8 mouse cellular contexts compared by ENCODE assay signal in genomic region chr6:22834100-22834970, GRCm38 (mm10). TPM values are rescaled to one million over a fixed set of nuclear protein-coding genes. Genes with fewer than 3 reads are reported as not detected.
DNase-seq lines count a peak whose midpoint lies in the region; ATAC-seq and TF ChIP-seq lines count a peak whose summit lies in the region.

No protein-coding gene starts in this region.

- intact Hi-C loops in left cerebral cortex, adult 2 months (cut with DNase I), result no loop called here

- no peaks in the 10 kb centered on the region for H3K9me3 ChIP-seq in liver, embryonic 11.5 days (ENCODE audit: control insufficient read depth, low read length)

- TF ChIP-seq CTCF in left cerebral cortex, adult 2 months (IDR thresholded peaks at IDR 0.05), result no peak

- H3K4me3 ChIP-seq in left cerebral cortex, adult 2 months, result no peak overlapping the region
- H3K4me3 ChIP-seq in liver, embryonic 11.5 days (ENCODE audit: low read depth, low read length), result no peak overlapping the region

- H3K36me3 ChIP-seq in liver, embryonic 11.5 days (ENCODE audit: control insufficient read depth, insufficient read depth, low read length), result no peaks in the 10 kb centered on the region

- H3K27ac ChIP-seq in left cerebral cortex, adult 2 months, result no peak overlapping the region; the same call in 1 of the 2 replicates
- H3K27ac ChIP-seq in liver, embryonic 11.5 days (ENCODE audit: low read depth, low read length), result no peak overlapping the region

- no peaks in the 10 kb centered on the region for H3K27me3 ChIP-seq in liver, embryonic 11.5 days (replicated peaks; ENCODE audit: control insufficient read depth, insufficient read depth, low read length)

- 83% methylated on average over 19 of the region's 19 CpGs for WGBS in liver, embryonic 11.5 days

- no peak for ATAC-seq in liver, embryonic 11.5 days (replicated peaks; ENCODE audit: low FRiP score)

- DNase-seq in left cerebral cortex, adult 2 months (ENCODE audit: extremely low spot score in 1 of 2, low spot score in 2 of 2), result peak; percentile 10 to 17
- DNase-seq in left cerebral cortex, adult 18-20 months (ENCODE audit: low spot score in 2 of 2), result no peak
- peak; percentile 28 to 54 for DNase-seq in frontal cortex, postnatal 14 days (ENCODE audit: low spot score in 2 of 2)
- peak; percentile 23 for DNase-seq in mesoderm, embryonic 11.5 days (ENCODE audit: low read depth, low spot score)
- DNase-seq in right cerebral cortex, postnatal 4 days, result peak; percentile 60
- DNase-seq in liver, embryonic 11.5 days (ENCODE audit: low spot score), result no peak
- DNase-seq in gastrocnemius, postnatal 25 days, result no peak
- no peak for DNase-seq in thymus, postnatal 4 days

- no peaks in the 10 kb centered on the region for H3K4me1 ChIP-seq in liver, embryonic 11.5 days (replicated peaks; ENCODE audit: control insufficient read depth, insufficient read depth, low read length)

- H3K4me2 ChIP-seq in liver, embryonic 11.5 days, result no peak overlapping the region

- H3K9ac ChIP-seq in liver, embryonic 11.5 days (ENCODE audit: low read depth, low read length), result no peak overlapping the region

RNA-seq across cellular contexts. Expression of gene Ptprz1, which starts 41.0 kb away (rescaled TPM):
- total RNA-seq in left cerebral cortex, adult 2 months (2021), result 100 to 1,000 TPM; 109 to 115 TPM
- 10 to 100 TPM; 88.7 to 98.3 TPM for total RNA-seq in left cerebral cortex, adult 18-20 months (2021)
- polyA plus RNA-seq in liver, embryonic 11.5 days (2014; fragmentation: Nextera tagmentation; extraction: Ambion mirVana), result 0.16 and 0.27 TPM in 2 replicates
- total RNA-seq in gastrocnemius, postnatal 25 days (2021), result under 1 TPM; 0.27 to 0.36 TPM

Comparison
In these comparisons a context has a peak if more than half of its experiments do, and no peak if none do; other contexts are left out.
1. DNase-seq: peak in left cerebral cortex, adult 2 months (2 of 2), frontal cortex, postnatal 14 days (2 of 2), mesoderm, embryonic 11.5 days (single experiment) and right cerebral cortex, postnatal 4 days (single experiment); none in left cerebral cortex, adult 18-20 months (0 of 2), liver, embryonic 11.5 days (single experiment), gastrocnemius, postnatal 25 days (single experiment) and thymus, postnatal 4 days (single experiment).
2. RNA of gene Ptprz1, which starts 41.0 kb away (total RNA-seq): 109 to 115 TPM in left cerebral cortex, adult 2 months and 88.7 to 98.3 TPM in left cerebral cortex, adult 18-20 months; 0.27 to 0.36 TPM in gastrocnemius, postnatal 25 days; every median in the first group is over 10 times any median in the second.